Mouse (Mus musculus) testis, adult 2 months (tissue): ENCODE measurements around the gene Ptprb. TPM values are rescaled to one million over a fixed set of nuclear protein-coding genes. Genes with fewer than 3 reads are reported as not detected.
A peak's percentile ranks its signal among the peaks of the same experiment; 100 is the strongest.

Experiments
- H3K27ac ChIP-seq: fragments of 200-500 bp; 2 replicates; pipeline ENCODE4 v1.5.1; 2012; ENCODE audit warnings: low read depth, low read length; ENCODE audit not compliant: control insufficient read depth, insufficient read depth
- H3K27me3 ChIP-seq: fragments of 200-500 bp; 2 replicates; pipeline ENCODE4 v1.6.1; 2012; ENCODE audit warnings: mild to moderate bottlenecking, low read length, moderate library complexity; ENCODE audit not compliant: control insufficient read depth, insufficient read depth
- H3K36me3 ChIP-seq: fragments of 200-500 bp; 2 replicates; pipeline ENCODE4 v1.6.1; 2012; ENCODE audit warnings: mild to moderate bottlenecking, low read length; ENCODE audit not compliant: control insufficient read depth, insufficient read depth
- H3K4me1 ChIP-seq: fragments of 200-500 bp; 2 replicates; pipeline ENCODE4 v1.6.1; 2012; ENCODE audit warnings: low read length; ENCODE audit not compliant: control insufficient read depth, insufficient read depth
- H3K4me3 ChIP-seq: fragments of 200-500 bp; 2 replicates; pipeline ENCODE4 v1.5.1; 2012; ENCODE audit warnings: low read depth, mild to moderate bottlenecking, low read length, moderate library complexity, mixed read lengths; ENCODE audit not compliant: control insufficient read depth
- CTCF ChIP-seq: fragments of 200-500 bp; IDR thresholded peaks from 2 replicates; pipeline ENCODE4 v1.5.1; 2012; ENCODE audit warnings: low read depth, mild to moderate bottlenecking, inconsistent platforms, low read length, moderate library complexity; ENCODE audit not compliant: control insufficient read depth, insufficient read depth, insufficient replicate concordance
- POLR2A ChIP-seq: fragments of 200-500 bp; IDR thresholded peaks from 2 replicates; pipeline ENCODE4 v1.6.1; 2012; ENCODE audit warnings: low read depth, mild to moderate bottlenecking, inconsistent platforms, low read length, moderate library complexity; ENCODE audit not compliant: control insufficient read depth
- polyA plus RNA-seq: library from polyadenylated mRNA; depleted of rRNA; stranded (reverse); fragments of >200 nt; gene quantifications from 2 replicates; pipeline ENCODE4 v1.2.3, GENCODE M21; 2012

Ptprb gene
- polyA plus RNA-seq, 1 experiment, result 1.0 TPM

DNA sequence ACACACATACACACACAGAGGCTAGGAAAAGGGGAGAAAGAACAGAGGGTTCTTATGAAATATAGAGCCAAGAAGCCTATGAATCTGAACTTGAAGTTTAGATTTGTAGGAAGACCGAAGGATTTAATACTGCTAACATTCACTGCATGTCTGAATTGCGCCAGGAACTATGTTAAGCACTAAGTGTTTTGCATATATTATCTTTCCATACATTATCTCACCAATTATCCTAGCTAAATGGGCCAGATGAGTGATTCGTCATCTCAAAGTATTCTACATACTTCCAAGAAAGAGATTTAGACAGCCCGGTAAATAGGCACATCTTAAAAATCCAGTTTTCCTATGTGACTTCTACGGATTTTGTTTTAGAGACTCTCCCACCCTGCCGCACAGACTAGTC, 129.7 kb downstream of the Ptprb start:
- Histone ChIP-seq H3K27ac (no peak overlapping the region), H3K27me3 (no peaks in the 10 kb centered on the region), H3K4me1 (no peaks in the 10 kb centered on the region; the same call in 1 of the 2 replicates), H3K4me3 (no peak overlapping the region), H3K36me3 (no peaks in the 10 kb centered on the region)
- TF ChIP-seq CTCF, result no peak
- TF ChIP-seq POLR2A, result no peak

- H3K4me1 ChIP-seq, result no peaks in the 10 kb centered on the region; the same call in 1 of the 2 replicates
- H3K27me3 ChIP-seq, result no peaks in the 10 kb centered on the region
- H3K27ac ChIP-seq, result no peak overlapping the region
- no peaks in the 10 kb centered on the region for H3K36me3 ChIP-seq
- TF ChIP-seq POLR2A, result no peak
- no peak for TF ChIP-seq CTCF
- no peak overlapping the region for H3K4me3 ChIP-seq
Measured at GRCm38 (mm10) chr10:116407684-116408359, 132.5 kb downstream of the Ptprb start.

DNA sequence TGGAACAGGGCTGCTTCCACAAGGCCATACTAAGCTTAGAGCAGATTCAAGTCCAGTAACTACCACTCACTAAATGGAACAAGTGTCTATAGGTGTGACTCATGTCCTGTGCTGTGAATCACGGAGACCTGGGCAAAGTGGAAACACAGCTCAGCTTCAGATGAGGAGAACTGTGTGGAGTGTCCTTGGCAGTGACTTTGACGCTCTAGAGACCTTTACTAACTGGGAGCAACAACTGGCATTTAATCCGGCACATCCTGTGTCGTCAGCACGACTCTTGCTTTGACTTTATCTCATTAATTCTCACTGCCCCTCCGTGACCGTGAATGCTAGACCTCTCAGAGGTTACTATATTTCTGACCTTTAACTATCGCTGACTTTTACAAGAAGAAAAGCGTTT, 135.5 kb downstream of the Ptprb start:
- TF ChIP-seq CTCF (no peak), POLR2A (no peak)
- no peaks in the 10 kb centered on the region for H3K27me3 ChIP-seq
- no peak overlapping the region for H3K4me3 ChIP-seq
- no peaks in the 10 kb centered on the region; the same call in 1 of the 2 replicates for H3K4me1 ChIP-seq
- H3K27ac ChIP-seq, result no peak overlapping the region
- H3K36me3 ChIP-seq, result no peaks in the 10 kb centered on the region

DNA sequence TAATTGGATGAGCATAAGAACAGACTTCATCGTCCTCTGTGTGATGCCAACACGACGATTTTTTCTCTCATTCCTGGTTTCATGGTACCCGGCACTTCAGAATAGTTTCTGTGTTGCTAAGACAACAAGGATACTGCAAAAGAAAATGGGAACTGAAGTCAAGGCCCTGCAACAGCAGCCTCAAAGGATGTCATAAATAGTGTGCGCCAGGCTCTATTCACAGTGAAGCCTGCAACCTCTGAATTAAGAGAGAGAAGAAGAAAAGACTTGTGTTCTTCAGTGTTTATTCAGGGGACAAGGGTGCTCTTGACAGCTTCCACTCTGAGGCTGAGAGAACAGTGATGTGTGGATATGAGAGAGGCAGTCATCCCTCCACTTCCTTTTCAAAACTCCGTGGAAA, 140.8 kb downstream of the Ptprb start:
- Histone ChIP-seq H3K36me3 (no peaks in the 10 kb centered on the region), H3K4me1 (peaks cover 5% of the 10 kb centered on the region; the same call in 1 of the 2 replicates), H3K27me3 (no peaks in the 10 kb centered on the region), H3K27ac (no peak overlapping the region), H3K4me3 (no peak overlapping the region)
- TF ChIP-seq CTCF (no peak), POLR2A (no peak)

DNA sequence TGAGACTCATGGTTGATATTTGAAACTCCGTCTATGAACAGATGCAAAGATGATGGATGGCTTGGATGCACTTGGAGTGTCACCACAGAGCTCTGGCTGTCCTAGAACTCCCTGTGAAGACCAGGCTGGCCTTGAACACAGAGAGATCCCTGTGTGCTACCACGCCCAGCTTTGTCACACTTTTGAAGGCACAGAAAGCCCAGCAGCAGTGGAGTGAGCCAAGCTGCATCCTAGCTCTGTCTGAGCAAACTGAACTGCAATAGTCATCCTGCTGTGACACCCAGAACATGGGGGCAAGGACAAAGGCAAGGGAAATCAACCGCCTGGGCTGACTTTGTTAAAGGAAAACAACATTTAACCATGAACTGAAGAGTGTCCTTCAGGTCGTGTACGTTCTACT, 141.4 kb downstream of the Ptprb start:
- Histone ChIP-seq H3K36me3 (no peaks in the 10 kb centered on the region), H3K4me3 (no peak overlapping the region), H3K4me1 (peaks cover 5% of the 10 kb centered on the region; the same call in 1 of the 2 replicates), H3K27ac (no peak overlapping the region), H3K27me3 (no peaks in the 10 kb centered on the region)
- TF ChIP-seq POLR2A (no peak), CTCF (no peak)

DNA sequence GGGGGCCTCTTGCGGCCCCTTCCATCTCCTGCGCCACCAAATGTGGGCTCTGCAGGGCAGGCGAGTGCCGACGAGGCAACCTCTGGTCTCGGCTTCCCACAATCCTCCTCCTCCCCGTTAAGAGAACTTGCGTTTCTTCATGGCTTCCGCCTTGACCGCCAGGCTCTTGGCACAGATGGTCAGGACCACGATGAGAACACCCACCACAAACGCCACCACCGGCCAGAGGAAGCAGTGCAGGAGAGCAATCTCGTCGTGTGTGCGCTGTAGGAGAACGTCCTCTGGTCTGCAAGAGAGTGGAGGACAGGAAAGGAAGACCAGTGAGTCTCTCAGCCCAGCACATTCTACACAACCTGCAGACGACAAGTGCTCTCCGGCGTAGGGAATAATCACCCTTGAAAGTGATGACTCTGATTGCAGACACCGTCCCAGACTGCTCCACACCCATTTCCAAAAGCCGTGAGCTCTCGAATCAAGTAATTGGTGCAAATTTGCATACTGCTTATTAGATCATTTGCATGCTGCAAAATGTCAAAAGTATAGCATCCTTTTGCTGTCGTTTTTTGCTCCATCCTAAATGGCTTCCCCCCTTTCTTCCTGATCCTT, 142.9 kb downstream of the Ptprb start:
- Histone ChIP-seq H3K36me3 (no peaks in the 10 kb centered on the region), H3K4me1 (peaks cover 5% of the 10 kb centered on the region; the same call in 1 of the 2 replicates), H3K27ac (peak overlapping the region; percentile 94), H3K27me3 (no peaks in the 10 kb centered on the region), H3K4me3 (peak overlapping the region; percentile 93)
- TF ChIP-seq CTCF (peak; percentile 30; the same call in 1 of the 2 replicates), POLR2A (peak; percentile 23; the same call in 1 of the 2 replicates)

DNA sequence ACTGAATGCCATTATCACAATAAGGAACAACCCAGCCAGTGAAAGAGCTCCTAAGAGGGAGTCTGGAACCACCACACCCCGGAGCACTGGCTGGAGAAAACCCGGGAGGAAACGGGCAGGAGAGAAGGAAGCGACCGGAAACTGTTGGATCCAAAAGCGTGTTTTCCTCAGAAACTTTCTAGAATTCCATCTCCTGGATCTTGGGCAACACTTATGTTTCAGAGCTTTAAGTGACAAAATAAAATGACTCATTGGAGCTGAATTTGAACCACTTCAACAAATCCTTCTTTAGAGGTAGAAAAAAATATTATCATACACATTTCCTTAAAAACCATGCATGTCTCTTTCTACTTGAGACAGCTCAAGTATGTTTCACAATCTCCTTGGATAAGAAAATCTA, 145.7 kb downstream of the Ptprb start:
- Histone ChIP-seq H3K27ac (no peak overlapping the region), H3K4me1 (peaks cover 5% of the 10 kb centered on the region; the same call in 1 of the 2 replicates), H3K36me3 (no peaks in the 10 kb centered on the region), H3K4me3 (no peak overlapping the region), H3K27me3 (no peaks in the 10 kb centered on the region)
- TF ChIP-seq POLR2A (no peak), CTCF (no peak)
